Mouse (Mus musculus) embryo, embryonic 10.5 days (tissue): ENCODE measurements at regions not wholly inside any gene's neighbourhood (a gene's known extent, or its start where the extent isn't known, plus 50 kb on each side); places are given as distances from the start of the nearest gene placed in this dataset.

ENCODE experiments used
- DNase-seq: peaks from one replicate; pipeline ENCODE4 v3.0.0-alpha.2; 2015; ENCODE audit warnings: low spot score

GRCm38 (mm10) chr16:64068787-64069673 is 205.1 kb upstream of the Epha3 start:
- peak; percentile 86 for DNase-seq

- peak; percentile 31 for DNase-seq
These were observed 198.6 kb upstream of the Epha3 start for GRCm38 (mm10) chr16:64062584-64062983.

- DNase-seq = no peak
These were observed 194.7 kb upstream of the Epha3 start for GRCm38 (mm10) chr16:64058712-64059111.

- no peak for DNase-seq
These were observed 190.4 kb upstream of the Epha3 start for GRCm38 (mm10) chr16:64054346-64054745.

GRCm38 (mm10) chr16:64048026-64048425 is 184.1 kb upstream of the Epha3 start:
- DNase-seq = no peak

- no peak for DNase-seq
These were observed 169.1 kb upstream of the Epha3 start for GRCm38 (mm10) chr16:64033049-64033448.

GRCm38 (mm10) chr16:64023981-64024380 is 160.0 kb upstream of the Epha3 start:
- peak; percentile 23 for DNase-seq

GRCm38 (mm10) chr16:64000884-64001283 is 136.9 kb upstream of the Epha3 start:
- DNase-seq = no peak

- DNase-seq = no peak
These were observed 103.4 kb upstream of the Epha3 start for GRCm38 (mm10) chr16:63967407-63967806.

GRCm38 (mm10) chr16:63960786-63961185 is 96.8 kb upstream of the Epha3 start:
- DNase-seq = no peak

GRCm38 (mm10) chr16:63958154-63958553 is 94.2 kb upstream of the Epha3 start:
- peak; percentile 44 for DNase-seq

GRCm38 (mm10) chr16:63925195-63925594 is 61.2 kb upstream of the Epha3 start:
- no peak for DNase-seq

- DNase-seq = no peak
These were observed 57.2 kb upstream of the Epha3 start for GRCm38 (mm10) chr16:63921146-63921545.
